Mouse (Mus musculus) kidney, adult 2 months (tissue): ENCODE results near the gene Prickle2. TPM values are rescaled to one million over a fixed set of nuclear protein-coding genes. Genes with fewer than 3 reads are reported as not detected.

ENCODE experiments used
- DNase-seq: peaks from one replicate; pipeline ENCODE4 v3.0.0; 2021
- H3K27ac ChIP-seq: fragments of 200-500 bp; 2 replicates; pipeline ENCODE4 v1.5.1; 2012; ENCODE audit warnings: low read depth, low read length, control low read depth, inconsistent platforms; ENCODE audit not compliant: insufficient read depth
- H3K27me3 ChIP-seq: fragments of 200-500 bp; replicated peaks from 2 replicates; pipeline ENCODE4 v1.6.1; 2012; ENCODE audit warnings: mild to moderate bottlenecking, moderate library complexity, low read length, inconsistent platforms; ENCODE audit not compliant: control insufficient read depth, insufficient read depth
- H3K36me3 ChIP-seq: fragments of 200-500 bp; 2 replicates; pipeline ENCODE4 v1.6.1; 2012; ENCODE audit warnings: mild to moderate bottlenecking, moderate library complexity, low read length, inconsistent platforms; ENCODE audit not compliant: control insufficient read depth, insufficient read depth
- H3K4me1 ChIP-seq: fragments of 200-500 bp; 2 replicates; pipeline ENCODE4 v1.6.1; 2011; ENCODE audit warnings: low read length; ENCODE audit not compliant: control insufficient read depth, insufficient read depth
- H3K4me3 ChIP-seq: fragments of 200-500 bp; 2 replicates; pipeline ENCODE4 v1.5.1; 2011; ENCODE audit warnings: mild to moderate bottlenecking, low read depth, low read length, control low read depth; ENCODE audit not compliant: insufficient read depth
- CTCF ChIP-seq: fragments of 200-500 bp; conservative IDR thresholded peaks from 2 replicates; pipeline ENCODE4 v1.5.1; 2011; ENCODE audit warnings: low read depth, mild to moderate bottlenecking, control low read depth, low read length, moderate library complexity, mixed read lengths; ENCODE audit not compliant: insufficient read depth, insufficient read length
- POLR2A ChIP-seq: fragments of 200-500 bp; IDR thresholded peaks from one replicate; pipeline ENCODE4 v1.6.1; 2011; ENCODE audit warnings: low read depth, low read length, control low read depth
- WGBS: fragments of 180-500 bp; shearing (Covaris S2); methylation state at CpG from one replicate; pipeline ENCODE4 v1.1.7; 2018; 5-methylcytosine and 5-hydroxymethylcytosine counted together
- polyA plus RNA-seq: library from polyadenylated mRNA; depleted of rRNA; stranded (reverse); fragments of >200 nt; gene quantifications from 2 replicates; pipeline ENCODE4 v1.2.3, GENCODE M21; 2012; rRNA removed

The Prickle2 gene
- polyA plus RNA-seq, 1 experiment: 2.5 TPM

- Histone ChIP-seq H3K4me3 (no peak overlapping the region), H3K36me3 (no peaks in the 10 kb centered on the region), H3K27me3 (no peaks in the 10 kb centered on the region), H3K4me1 (no peaks in the 10 kb centered on the region), H3K27ac (no peak overlapping the region)
- TF ChIP-seq CTCF (no peak), POLR2A (no peak)
- WGBS: 61% methylated on average over 7 of the region's 7 CpGs
- DNase-seq: no peak
These were observed 359.2 kb downstream of the Prickle2 start for GRCm38 (mm10) chr6:92346729-92347128.

GRCm38 (mm10) chr6:92345151-92345550, 360.8 kb downstream of the Prickle2 start:
- H3K27me3 ChIP-seq: no peaks in the 10 kb centered on the region
- TF ChIP-seq CTCF (no peak), POLR2A (no peak)
- no peak for DNase-seq
- no peak overlapping the region for H3K4me3 ChIP-seq
- 87% methylated on average over 2 of the region's 2 CpGs for WGBS
- H3K36me3 ChIP-seq: no peaks in the 10 kb centered on the region
- no peaks in the 10 kb centered on the region for H3K4me1 ChIP-seq
- no peak overlapping the region for H3K27ac ChIP-seq

GRCm38 (mm10) chr6:92344588-92344987, 361.4 kb downstream of the Prickle2 start:
- H3K4me1 ChIP-seq: no peaks in the 10 kb centered on the region
- WGBS: 88% methylated on average over 3 of the region's 3 CpGs

More at GRCm38 (mm10) chr6:92344588-92344987, 361.4 kb downstream of the Prickle2 start:
- Histone ChIP-seq H3K27me3 (no peaks in the 10 kb centered on the region), H3K4me3 (no peak overlapping the region), H3K27ac (no peak overlapping the region), H3K36me3 (no peaks in the 10 kb centered on the region)
- no peak for TF ChIP-seq CTCF
- TF ChIP-seq POLR2A: no peak
- DNase-seq: no peak

Other genes starting within 250 kb of the Prickle2 start
- 2.1 and 2.6 TPM in 2 replicates for gene A730049H05Rik, start 110.3 kb upstream of the Prickle2 start, polyA plus RNA-seq
- gene Gm15737, start 163.2 kb upstream of the Prickle2 start, polyA plus RNA-seq: 0.01 TPM in 1 of 2 replicates, not detected in the other
- gene Adamts9, start 237.3 kb upstream of the Prickle2 start, polyA plus RNA-seq: 6.3 and 6.7 TPM in 2 replicates